Mouse (Mus musculus): ENCODE measurements around the gene Sh2d3c.

Gene Sh2d3c

DNA sequence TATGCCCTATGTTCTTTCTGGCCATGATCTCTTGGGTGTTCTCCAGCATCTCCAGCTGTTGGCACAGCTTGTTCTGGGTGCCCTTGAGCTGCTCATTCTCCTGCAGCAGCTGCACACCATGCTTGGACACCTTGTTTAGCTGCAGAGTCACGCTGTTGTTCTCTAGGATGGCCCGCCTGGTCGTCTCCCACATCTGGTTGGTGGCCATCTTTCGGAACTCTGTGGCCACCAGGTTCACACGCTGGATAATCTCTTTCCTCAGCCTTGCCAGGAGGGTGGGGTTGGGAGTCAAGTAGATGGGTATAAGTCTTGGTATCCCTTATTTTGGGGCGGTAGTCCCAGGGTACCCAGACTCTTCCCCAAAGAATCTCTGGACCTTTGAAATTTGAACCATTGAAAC is 58.9 kb downstream of the Sh2d3c start:
- in situ Hi-C loops (cut with MboI, MseI) = loop anchor here in 1 of 2 experiments (5.0 kb wide), 1 partner anchor 73 kb away; no protein-coding TSS in a partner anchor

DNA sequence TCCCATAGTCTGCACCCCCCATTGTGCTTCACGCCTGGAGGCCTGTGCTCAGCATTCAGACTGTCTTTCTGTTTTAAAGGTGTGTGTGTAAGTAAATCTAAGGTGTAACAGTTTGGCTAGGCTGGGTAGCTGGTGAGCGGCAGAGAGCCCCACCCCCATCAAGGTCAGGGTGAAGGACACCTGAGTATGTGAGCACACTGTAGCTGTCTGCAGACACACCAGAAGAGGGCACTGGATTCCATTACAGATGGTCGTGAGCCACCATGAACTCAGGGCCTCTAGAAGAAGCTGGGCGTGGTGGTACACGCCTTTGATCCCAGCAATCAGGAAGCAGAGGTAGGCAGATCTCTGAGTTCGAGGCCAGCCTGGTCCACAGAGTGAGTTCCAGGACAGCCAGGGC is 60.9 kb downstream of the Sh2d3c start:
- in situ Hi-C loops (cut with MboI, MseI) = no loop called here

DNA sequence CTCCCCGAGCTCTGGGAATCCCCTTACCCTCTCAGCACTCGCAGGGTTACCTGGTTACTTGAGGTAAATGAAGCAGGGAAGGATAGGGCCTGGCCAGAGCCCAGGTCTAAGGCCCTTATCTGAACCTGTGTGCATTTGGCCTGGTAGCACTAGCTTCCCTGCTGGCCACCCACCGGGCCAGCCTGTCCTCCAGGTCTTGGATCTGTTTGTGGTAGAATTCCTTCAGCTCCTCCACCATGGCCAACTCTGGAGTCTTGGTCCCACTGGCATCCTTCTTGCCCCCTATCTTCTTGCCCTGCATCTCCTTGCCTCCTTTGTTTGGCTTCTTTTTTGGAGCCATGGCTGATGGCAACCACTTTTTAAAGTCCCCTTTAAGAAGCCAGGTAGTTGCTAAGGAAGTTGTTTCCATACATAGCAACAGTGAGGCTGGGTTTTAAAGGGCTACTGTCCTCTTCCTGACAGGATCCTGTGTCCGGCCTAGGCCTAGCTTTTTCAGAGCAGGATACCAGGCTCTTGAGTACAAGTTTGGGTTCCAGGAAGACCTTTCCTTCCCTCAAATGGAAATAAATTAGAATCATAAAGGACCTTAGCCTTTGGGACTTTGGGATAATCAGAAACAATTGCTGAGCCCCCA is 63.3 kb downstream of the Sh2d3c start, which contains the start of gene Cfap157:
TSS of gene Cfap157 (minus strand) at position 381 of the 634 bp plus-strand sequence.
- in situ Hi-C loops (cut with MboI, MseI) = no loop called here

DNA sequence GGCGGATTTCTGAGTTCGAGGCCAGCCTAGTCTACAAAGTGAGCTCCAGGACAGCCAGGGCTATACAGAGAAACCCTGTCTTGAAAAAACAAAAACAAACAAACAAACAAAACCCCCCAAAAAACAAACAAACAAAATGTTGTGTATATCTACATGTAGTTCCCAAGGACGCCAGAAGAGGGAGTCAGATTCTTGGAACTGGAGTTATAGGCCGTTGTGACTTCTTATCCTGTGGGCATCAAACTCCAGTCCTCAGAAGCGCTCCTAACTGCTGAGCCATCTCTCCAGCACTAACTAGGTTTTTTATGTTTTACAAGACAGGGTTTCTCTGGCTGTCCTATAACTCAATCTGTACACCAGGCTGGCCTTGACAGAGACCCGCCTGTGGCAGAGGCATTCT is 66.3 kb downstream of the Sh2d3c start:
- in situ Hi-C loops (cut with MboI, MseI) = no loop called here

DNA sequence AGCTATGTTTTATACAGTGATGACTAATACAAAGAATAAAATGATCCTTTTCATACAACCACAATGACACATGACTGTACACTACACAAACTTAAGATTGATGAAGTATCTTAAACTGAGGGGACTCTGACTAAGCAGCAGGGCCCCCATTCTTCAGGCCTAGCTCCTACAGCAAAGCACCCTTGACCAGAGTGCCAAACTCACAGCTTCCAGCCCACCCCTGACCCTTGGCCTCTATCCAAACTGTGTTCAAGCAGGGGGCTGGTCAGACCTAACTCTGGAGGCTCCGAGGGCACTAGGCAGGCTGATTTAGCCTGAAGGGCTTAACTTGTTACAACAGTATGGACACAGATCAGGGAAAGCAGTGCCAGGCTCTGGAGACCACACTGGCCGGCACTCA is 67.7 kb downstream of the Sh2d3c start:
- in situ Hi-C loops (cut with MboI, MseI) = no loop called here

DNA sequence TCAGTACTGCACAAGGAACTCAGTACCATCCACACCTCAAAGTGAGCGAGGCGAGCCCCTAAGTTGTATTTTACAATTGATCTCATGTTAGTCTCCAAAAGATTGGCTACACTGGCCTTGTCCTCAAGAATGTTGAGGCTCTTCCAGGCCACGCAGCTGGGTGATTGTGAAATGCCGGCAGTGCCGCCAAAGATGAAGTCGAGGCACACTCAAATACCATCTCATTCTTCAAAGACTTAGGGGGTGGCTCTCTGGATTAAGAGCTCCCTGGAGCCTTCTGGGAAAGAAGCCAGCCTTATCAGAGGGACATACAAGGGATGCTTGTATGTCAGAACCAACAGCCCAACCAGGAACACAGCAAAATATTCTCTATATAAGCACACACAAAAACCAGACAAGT is 70.4 kb downstream of the Sh2d3c start:
- in situ Hi-C loops (cut with MboI, MseI) = no loop called here

DNA sequence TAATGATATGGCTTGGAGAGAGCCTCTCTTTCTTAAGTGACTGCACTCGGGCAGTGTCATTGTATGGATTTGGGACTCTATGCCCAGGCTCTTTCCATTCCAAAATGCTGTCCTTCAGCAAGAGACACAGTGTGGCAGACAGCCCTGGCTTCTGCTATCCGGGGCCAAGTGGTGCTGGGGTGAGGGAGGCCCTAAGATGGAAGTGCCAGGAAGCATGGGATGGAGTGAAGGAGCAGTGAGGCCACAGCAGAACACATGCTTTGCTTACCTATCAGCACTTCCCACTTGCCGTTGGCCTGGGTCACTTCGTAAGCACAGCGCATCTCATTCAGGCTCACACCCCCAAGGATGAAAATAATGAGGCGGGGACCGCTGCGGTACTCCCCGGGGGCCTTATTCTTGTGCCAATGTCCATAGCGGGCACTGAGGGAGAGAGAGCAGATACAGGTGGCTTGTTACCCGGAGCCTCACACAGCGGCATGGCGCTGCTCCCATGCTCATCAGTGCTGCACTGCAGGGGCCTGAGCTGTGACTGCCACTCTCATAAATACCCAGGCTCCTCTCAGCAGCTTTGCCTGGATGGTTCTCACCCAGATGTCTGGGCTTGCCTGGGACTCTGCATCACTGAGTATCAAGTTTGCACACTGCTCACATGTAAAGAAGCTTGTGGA is 75.0 kb downstream of the Sh2d3c start:
- in situ Hi-C loops (cut with MboI, MseI) = no loop called here

DNA sequence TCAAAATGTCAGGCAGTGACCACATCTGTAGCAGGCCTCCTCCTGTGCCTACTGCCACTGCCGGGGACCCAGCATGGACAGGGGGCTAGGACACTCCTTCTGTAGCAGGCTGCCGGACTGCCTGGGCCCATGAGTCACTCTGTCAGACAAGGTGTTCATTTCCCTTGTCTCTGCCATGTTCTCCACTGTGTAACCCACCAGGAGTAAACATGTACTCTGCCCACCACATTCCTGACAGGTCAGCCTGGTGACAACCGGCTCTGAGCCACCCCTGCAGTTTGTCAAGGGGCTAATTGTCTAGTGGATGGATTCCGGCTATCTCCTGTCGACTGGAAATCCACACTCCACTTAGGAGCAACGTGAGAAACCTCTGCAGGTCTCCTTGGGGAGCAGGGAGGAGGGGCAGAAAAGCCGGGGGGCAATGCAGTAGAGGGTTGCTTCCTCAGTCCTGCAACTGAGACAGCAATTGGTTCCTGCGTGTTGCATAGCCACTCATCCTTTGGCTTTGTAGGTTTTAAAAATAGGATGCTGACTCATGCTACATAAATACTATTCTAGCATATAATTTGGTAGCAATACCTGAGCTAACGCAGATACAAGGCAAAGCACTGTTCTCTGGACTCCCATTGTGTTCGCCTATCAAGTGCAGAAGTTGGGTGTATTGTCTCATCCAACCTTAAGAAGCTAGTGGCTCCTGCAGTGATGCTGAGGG is 77.6 kb downstream of the Sh2d3c start:
- in situ Hi-C loops (cut with MboI, MseI) = no loop called here

Measured in T-helper 17 cell (primary cell).